Mouse (Mus musculus) 416B (cell line): ENCODE results near the gene Kif1a.
A peak's percentile ranks its signal among the peaks of the same experiment; 100 is the strongest.
"Not testable (repeated sequence)": the region's sequence is repeated elsewhere in the genome, so short reads cannot be mapped to it uniquely, and the experiment has no call there.

Experiments
- DNase-seq: peaks from one replicate; pipeline ENCODE4 v3.0.0; 2011; ENCODE audit warnings: low read depth

The Kif1a gene

DNA sequence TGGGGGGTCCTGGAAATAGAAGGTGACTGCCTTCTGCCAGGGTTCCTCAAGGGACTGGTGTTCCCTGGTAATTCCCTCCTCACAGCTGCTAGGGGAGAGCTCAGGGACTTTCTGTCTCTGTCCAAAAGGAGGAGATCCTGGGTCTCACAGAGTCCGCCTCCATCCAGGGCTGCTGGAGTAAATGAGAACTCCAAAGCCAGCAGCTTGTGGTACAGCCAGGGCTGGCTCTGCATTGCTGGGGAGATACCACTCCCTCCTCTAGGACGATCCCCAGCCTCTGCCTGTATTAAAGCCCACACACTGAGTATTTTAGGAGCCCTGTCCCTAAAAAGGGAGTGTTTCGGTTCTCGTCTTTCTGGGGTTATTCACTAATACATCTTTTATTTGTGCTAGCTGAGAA, 81.1 kb downstream of the Kif1a start:
- no peak for DNase-seq

DNA sequence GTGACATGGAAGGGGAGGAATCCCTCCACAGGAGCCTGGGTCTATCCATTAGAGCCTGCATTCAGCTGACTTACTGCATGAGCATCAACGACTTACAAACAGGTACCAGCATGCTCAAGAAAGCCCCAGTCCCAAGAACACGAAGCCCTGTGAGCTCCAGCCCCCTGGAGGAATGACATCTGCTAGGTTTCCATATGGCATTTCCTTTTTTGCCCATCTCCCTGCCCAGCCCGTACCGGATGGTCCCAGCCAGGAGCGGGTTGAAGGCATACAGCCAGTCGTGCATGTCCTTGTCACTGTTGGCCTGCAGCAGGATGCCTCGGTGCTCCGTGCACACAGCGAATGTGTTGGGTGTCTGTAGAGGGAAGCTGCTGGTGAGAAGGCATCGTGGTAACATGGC, 83.0 kb downstream of the Kif1a start:
- DNase-seq, result no peak

DNA sequence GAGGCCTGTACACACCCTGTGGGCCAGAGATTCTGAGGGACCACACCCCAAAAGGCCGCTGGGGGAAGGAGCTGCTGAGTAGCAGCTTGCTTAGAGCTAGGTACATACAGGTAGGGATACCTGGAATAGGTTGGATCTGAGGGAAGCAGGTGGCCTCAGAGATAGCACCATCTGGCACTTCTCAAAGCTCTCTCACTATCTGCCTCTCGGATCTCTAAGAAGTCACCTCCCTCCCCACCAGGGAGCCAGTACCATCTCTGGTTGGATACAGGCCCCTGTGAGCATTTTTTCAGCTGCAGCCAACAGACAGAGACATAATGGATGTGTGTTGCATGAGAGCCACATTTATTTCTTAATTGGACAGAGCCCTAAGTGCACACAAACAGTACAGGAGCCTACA, 86.6 kb downstream of the Kif1a start:
- no peak for DNase-seq

DNA sequence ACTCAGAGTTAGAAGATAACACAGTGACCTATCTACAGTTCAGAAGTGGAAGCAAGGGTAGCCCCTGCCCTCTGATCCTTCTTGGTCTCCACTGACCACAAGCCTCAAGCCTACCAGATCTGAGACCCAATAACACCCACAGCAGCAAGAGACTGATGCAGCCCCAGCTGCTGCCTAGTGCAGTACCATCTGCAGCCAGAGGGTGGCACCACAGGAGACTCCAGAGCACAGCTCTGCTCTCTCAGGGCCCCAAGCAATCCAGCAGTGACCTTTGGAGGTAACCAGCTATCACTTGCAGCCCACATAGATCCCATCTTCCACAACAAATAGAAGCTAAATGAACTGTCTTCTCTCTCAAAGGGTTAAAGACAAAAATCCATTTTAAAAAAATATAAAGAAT, 87.3 kb downstream of the Kif1a start:
- peak; percentile 60 for DNase-seq

DNA sequence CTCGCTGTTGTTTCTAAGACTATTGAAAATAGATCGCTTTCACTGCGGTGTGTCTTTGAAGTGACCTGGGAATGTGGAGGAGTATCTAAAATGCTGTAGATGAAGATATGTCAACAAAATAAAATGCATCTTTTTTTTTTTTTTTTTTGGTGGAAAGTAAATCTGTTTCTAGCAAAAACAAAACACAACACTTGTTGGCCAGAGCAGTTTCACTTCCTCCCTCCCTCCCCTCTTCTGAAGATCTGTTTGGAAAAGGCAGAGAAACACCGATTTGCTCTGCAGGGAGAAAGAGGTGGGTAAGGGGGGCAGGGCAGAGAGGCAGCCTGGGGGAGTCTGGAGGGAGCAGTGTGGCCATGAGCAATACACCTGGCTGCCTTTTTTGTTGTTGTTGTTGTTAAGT, 88.4 kb downstream of the Kif1a start:
- no peak for DNase-seq

DNA sequence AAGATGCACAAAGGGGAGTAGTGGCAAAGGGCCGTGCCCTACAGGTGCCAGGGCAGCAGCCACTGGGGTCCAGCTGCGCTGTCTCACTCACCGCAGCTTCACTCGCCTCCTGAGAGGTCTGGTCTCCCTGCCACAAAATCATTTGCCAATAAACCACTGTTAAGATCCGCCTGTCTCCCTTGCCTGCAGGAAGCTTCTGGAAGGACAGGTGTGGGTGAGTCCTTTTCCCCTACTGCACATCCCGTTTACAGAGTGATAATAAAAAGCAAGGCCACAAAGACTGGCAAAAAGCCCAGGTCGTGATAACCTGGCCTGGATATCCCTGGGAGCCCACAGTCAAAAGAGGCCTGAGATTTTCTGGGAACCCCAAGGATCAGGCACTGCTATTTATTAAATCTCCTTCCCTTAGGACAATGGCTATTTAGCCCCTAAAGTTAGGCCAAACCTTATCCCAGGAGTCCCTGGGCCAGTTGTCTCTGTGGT, 89.6 kb downstream of the Kif1a start:
- DNase-seq, result no peak

DNA sequence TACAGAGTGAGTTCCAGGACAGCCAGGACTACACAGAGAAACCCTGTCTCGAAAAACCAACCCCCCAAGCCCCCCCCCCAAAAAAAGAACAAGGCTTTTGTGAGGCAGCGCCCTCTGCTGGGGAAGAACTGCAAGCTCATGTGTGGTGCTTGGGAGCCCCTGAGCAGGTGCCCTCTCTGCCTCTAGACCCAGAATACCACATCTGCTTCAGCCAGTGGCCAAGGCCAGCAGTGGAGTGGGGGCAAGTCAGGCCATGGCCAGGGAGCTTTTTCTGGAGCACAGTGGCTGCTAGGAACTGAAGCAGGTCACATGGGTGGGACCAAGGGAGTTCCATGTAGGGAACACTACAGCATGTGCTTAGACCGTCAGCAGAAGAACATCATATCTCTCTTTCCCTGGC, 91.0 kb downstream of the Kif1a start:
- peak; percentile 29 for DNase-seq

DNA sequence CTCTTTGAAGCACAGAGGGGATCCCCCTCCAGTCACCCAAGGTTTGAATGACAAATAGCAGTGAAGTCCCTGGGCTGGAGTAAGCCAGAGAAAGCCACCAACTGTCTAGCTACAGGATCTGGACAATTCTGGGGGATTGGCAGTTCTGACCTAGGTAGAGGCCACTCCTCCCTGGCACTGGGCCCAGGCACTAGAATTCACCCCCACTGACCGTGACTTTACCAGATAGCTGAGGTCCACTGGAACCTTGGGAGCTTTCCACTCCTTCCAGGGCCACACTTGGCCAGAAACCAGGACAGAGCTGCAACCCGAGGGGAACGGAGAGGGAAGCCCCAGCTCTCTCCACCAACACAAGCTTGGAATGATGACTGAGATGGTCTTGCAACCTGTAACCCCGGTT, 92.6 kb downstream of the Kif1a start:
- DNase-seq, result peak; percentile 6

DNA sequence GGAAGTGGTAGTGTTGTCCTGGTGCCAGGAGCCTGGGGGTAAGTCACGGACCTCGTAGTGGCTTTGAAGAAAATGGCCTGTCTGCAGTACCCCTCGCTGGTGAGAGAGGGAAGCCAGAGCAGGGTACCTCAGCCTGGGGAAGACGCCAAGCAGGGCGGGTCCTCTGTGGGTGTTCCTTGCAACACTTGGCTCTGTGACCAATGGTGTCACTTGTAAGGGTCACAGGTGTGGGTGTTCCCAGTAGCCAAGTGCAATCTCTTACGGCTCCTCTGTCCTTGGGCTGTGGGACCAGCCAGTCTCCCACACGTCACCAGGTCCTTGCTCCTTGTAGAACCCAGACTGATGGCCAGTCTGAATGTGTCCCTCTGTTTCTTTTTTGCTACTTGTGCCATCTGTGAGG, 95.7 kb downstream of the Kif1a start, which contains the start of gene Aqp12:
TSS of gene Aqp12 (plus strand) at position 274 of the 400 bp plus-strand sequence.
- DNase-seq, result no peak

DNA sequence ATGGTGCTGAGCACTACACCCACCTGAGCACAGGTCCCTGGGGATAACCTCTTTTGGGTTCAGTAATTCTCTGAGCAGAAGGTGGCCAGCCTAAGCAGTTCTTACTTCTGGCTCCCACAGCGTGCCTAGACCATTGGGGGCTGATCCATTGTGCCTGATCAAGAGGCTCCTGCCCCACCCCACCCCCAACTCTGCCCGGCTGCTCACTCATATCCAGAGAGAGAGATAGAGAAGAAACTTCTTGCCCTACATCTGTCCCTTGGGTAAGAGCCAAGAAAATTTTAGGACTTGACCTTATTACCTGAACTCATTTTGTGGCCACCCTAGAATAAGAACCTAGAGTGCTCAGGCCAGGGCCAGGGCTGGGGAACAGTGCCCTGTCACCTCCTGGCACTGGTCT, 108.9 kb downstream of the Kif1a start:
- DNase-seq, result no peak

DNA sequence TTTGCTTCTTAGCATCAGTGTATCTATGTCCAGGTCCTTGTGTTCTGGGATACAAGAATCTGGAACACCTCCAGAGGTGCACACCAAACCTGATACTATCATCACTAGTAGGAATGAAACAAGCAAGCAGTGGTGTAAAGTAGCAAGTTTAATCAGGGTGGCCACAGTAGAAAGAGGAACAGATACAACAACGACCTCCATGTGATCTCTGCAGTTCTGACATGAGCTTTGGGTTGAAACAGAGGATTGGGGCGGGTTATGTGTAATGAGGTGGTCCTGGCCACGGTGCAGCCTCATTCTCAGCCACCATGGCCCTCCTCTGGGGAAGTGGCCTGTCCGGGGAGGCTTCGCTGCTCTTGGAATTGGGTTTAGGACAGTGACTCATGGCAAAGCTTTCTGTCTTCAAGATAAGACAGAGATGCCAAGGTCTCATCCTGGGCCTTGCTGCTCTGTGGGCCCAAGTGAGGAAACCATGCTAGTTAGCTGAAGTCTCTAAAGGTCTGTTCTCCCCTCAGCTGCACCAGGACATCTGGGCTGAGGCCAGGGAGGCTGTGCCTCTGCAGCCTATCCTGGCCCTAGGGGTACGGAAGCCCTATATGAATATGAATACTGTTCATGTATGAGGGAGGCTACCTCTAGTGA, 109.4 kb downstream of the Kif1a start:
- DNase-seq, result no peak

DNA sequence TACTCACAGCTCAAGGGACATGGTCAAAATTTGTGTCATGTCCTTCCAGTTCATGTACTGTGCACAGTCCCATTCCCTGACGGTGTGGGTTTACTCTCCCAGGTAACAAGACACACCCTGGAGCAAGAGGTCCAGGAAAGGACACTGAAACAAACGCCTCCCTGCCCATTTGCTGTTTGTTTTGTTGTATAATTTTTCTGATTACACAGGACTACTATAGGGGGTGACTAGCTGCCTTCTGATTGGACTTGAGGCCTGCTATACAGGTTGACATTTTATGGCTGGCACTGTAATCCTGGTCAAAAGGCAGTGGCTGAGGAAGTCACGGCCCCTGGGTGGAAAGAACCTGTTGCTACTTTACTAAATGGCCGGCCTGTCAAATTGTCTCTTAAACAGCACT, 111.9 kb downstream of the Kif1a start:
- DNase-seq, result no peak

DNA sequence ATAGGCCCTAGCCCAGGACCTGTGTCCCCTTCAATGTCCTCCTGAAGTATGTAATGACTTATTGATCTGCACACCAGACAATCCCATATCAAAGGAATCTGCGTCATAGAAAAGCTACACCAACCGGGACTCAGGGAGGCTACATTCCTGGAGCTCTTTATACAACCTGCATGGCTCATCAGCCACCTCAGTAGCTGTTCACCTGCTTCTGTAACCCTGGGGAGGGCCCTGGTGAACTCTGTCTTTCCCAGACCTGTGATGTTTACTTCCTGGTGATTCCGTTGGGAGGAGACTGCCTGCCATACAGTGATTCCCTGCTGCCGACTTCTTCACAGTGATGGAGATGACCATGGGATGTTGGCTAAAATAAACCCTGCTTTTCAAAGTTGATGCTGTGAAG, 112.9 kb downstream of the Kif1a start:
- DNase-seq, result no peak

DNA sequence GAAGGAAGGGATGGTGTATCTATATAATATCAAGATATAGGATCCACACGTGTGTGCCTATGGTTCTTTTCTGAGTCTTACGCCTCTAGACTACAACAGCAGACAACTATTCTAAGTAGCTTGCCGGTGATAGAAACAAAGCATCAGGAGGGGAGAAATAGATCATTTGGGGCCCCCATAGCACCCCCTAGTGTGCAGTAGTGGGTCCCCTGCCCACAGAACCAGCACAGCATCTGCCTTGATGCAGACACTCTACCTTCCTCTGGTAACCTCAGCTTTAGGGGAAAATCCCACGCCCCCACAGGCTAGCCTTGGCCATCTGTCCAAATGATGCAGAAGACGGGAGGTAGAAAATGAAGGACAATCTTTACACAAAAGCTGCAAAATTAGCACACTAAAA, 116.8 kb downstream of the Kif1a start:
- no peak for DNase-seq

DNA sequence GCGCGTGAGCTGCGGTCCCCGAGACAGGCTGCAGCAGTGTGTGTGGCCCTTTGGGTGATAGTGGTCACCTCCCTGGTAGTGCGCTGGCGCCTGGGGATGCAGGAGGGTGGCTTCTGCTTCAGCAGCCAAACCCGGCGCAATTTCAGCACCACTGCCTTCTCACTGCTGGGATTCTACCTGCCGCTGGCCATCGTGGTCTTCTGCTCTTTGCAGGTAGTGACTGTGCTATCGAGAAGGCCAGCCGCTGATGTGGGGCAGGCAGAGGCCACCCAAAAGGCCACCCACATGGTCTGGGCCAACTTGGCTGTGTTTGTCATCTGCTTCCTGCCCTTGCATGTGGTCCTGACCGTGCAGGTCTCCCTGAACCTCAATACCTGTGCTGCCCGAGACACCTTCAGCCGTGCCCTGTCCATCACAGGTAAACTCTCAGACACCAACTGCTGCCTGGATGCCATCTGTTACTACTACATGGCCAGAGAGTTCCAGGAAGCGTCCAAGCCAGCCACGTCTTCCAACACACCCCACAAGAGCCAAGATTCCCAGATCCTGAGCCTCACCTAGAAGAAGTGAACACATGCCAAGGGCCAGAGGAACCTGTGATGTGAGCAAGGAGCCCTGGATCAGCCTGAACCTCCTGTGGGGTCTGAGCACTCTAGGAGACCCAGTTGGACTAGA, 118.7 kb downstream of the Kif1a start:
- no peak for DNase-seq

DNA sequence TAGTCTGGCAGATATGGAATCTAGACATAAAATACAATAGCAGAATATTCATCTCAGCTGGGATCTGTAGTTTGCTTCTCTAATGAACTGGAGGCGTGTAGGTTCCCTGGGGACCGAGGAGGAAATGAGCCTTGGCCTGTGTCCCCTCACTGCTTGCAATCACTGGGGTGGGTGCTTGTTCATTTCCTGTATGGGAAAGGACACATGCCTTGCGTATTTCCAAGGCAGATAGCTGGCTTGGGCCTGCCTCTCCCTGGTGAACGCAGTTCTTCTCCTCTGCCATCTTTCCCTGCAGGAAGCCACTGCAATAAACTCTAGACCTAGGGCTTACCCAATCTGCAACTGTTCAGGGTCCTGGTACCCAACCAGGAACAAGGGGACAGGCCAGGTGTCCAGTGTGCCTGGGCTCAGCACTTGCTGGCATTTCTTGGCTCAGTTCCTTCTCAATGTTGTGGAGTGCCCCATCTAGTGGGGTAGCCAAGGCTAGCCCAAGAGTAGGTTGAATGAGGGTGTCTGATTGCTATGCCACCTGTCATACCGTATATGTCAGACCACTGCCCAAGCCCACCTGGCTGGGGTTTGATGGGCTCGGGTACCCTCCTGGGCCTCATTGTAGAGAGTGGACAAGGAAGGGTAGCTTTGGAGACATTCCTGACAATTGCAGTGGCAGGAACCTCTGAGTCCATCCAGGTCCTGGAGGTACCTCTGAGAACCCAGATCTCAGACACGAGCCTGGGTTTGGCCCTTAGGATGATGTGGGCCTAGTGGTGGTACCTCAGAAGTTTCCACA, 120.5 kb downstream of the Kif1a start:
- no peak for DNase-seq

DNA sequence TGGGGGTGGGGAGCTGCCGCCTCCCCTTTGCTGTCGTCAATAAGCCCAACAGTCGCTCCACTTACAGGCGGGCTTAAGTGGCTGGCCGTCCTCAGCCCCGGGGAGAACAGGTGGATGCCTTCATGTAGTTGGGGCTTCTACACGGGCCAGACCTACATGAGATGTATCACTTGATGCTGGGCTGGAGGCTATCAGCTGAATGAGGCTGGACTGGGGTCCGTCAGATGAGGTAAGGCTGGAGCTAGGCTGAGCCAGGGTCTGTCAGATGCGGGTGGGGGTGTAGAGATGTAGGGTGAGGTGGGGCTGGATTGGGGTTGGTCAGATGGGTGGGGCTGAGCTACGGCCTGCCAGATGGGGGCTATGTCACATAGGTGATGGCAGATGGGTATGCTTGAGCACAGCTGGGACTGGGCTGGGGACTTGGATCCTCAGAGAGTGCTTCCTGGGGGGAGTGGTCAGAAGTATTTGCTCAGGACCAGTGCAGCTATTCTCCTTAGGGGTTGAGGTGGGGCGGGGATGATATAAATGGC, 122.6 kb downstream of the Kif1a start:
- DNase-seq, result no peak

DNA sequence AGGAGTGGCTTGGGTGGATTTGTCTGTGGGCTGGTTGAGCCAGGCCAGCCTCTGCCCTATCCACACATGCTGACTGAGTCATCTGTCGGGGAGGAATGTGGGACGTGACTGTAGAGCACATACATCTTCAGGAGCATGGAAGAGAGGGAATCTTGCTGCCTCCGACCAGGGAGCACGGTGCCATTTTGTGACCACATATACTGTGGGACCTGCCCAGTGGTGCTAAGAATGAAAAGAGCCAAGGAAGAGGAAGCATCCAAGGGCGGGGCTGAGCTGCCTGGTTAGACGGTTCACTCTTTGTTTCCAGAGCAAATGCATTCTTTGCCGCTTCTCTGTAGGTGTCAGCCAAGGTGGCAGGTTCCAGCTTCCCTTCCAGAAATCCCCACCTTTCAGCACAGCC, 123.1 kb downstream of the Kif1a start:
- DNase-seq, result no peak

DNA sequence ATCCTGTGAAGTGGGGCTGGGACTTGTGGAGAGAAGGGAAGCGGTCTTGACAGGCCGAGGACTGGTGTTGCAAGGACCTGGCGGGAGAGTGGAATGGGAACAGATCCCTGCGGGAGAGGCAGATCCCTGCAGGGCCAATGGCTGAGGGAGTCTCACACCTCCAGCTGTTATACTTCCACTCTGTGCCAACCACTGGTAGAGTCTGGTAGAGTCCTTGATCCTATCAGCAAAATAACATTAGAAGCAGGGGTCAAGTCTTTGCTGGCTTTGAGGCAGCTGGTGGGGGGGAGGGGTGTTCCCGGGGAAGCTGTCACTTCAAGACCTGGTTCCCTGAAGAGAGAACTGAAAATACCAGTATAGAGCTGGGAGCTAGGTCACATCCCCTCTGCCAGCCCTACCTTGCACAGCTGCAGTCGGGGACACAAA, 125.6 kb downstream of the Kif1a start:
- no peak for DNase-seq

DNA sequence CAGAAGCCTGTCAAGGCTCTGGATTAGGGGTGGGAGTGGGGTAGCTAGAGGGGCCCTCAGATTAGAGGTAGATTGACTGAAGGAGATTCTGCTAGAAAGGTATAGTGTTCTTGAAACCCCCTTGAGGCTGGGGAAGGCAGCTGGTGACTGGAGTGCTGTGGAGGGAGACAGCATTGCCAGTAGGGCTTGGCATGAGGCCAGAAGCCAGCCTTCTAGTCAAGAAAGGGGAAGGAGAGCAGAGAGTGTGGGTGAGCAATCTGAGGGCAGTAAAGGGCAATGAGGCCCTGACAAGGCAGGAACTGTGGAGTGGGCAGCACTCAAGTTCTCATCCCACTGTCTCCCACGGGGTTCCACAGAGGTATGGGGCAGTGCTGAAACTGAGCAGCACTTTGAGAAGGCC, 128.9 kb downstream of the Kif1a start:
- DNase-seq, result peak; percentile 91

DNA sequence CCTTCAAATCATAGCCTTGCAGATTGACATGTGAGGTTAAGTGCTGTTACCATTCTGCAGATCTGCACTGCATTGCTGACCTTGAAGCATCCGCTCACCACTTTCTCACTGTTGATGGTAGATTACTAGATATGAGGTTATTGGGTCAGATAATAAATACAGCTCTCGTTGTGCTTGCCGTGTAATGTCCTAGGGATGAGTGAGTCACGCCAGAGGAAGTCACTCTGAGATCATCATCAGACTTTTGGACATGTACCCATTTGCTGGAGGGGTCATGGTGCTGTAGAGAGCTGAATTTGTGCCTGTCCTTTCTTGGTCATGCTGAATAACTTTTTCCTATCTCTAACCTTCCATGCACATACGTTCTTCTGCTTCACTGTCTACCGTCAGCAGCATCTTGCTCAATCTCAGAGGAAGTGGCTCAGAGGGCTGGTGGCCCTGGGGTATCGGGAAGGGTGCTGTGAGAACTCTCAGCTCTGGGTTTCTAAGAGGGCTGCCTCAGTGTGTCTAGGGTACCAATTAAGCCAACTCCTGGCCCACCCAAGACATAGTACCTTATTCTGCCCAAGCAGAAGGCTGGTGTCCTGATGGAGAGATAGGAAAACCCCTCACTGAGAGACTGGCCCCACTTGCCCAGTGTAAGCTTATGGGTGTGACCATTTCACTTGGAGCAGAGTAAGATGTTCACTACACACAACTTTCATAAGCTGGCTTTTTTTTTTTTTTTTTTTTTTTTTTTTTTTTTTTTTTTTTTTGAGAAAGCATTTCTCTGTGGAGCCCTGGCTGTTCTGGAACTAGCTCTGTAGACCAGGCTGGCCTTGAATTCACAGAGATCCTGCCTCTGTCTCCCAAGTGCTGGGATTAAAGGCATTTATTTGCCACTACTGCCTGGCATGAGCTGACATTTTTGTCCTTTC, 129.6 kb downstream of the Kif1a start:
- peak; percentile 97 for DNase-seq

DNA sequence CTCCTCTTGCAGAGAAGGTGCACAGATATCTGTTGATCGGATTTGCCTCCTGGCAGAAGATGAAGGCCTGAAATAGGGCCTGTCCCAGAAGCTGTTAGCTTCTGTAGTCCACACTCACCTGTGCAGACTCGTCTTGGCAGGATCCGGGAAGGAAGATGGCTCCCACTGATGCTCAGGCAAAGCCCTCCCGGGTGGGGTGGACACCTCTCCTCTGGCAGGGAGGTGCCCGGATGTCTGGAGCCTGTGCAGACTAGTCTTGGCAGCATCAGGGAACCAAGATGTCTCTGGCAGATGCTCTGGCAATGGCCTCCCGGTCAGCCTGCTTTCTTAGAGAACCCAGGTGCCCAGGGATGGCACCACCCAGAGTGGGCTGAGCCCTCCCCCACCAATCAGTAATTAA, 131.0 kb downstream of the Kif1a start:
- not testable (repeated sequence) for DNase-seq
